Mouse (Mus musculus) cerebellum, adult (tissue): ENCODE measurements around the gene Nfe2l2.
A peak's percentile ranks its signal among the peaks of the same experiment; 100 is the strongest.

Source experiments
- ATAC-seq: cut with Nextera tagmentation; 2 replicates; pipeline ENCODE4 v1.9.2; 2017; ENCODE audit warnings: mild to moderate bottlenecking, moderate library complexity, mixed read lengths; ENCODE audit not compliant: insufficient number of reproducible peaks, low FRiP score, low TSS enrichment

Nfe2l2 gene

GRCm38 (mm10) chr2:75690656-75691055, 13.8 kb downstream of the Nfe2l2 start:
- ATAC-seq, result no peak

DNA sequence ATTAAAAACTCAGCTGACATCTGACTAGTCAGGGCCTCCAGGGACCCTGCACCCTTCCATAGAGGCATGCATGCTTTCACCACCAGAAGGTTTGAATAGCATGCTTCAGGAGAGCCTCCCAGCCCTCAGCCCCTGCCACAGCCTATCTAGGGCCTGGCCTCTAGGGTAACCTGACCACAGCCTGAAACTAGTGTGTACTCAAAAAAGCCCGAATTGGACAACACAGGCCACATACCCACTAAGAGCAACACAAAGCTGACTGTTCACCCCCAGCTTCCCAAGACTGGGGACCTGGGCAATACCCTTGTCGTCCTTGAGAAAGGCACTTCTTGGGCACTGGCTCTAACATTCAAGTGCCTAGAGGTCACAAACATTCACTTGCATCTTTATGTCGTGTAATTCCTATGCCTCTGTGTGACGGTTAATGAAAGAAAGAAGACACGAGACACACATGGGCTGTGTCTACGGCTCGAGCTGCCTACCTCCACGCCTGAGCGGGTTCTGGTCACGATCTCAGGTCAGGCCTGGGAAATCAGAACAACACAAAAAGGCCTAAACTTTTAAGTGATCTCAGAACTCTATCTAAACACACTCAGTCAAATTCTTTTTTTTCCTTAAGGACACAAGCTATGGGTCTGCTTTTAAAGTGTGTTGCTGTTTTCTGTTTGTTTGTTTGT, 14.8 kb downstream of the Nfe2l2 start:
- ATAC-seq, result no peak

DNA sequence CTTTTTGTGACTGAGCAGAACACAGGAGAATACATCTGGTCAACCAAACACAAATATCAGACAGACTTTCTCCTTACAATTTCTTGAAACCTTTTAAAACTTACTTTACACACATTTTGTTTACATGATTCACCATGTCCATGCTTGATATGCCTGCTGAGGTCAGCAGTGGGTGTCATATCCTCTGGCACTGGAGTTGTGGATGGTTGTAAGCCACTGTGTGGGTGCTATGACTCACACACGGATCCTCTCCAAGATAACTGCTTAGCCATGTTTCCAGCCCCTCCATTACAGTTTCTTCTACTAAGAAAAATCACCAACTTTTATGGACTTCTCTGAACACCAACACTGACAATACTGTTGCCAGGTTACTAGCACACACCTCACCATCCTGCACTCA, 15.5 kb downstream of the Nfe2l2 start:
- no peak for ATAC-seq

- no peak for ATAC-seq
These were observed 17.2 kb downstream of the Nfe2l2 start for GRCm38 (mm10) chr2:75687040-75687749.

- ATAC-seq, result no peak
These were observed 19.0 kb downstream of the Nfe2l2 start for GRCm38 (mm10) chr2:75685458-75685861.

- ATAC-seq, result no peak
These were observed 19.9 kb downstream of the Nfe2l2 start for GRCm38 (mm10) chr2:75684526-75684925.

DNA sequence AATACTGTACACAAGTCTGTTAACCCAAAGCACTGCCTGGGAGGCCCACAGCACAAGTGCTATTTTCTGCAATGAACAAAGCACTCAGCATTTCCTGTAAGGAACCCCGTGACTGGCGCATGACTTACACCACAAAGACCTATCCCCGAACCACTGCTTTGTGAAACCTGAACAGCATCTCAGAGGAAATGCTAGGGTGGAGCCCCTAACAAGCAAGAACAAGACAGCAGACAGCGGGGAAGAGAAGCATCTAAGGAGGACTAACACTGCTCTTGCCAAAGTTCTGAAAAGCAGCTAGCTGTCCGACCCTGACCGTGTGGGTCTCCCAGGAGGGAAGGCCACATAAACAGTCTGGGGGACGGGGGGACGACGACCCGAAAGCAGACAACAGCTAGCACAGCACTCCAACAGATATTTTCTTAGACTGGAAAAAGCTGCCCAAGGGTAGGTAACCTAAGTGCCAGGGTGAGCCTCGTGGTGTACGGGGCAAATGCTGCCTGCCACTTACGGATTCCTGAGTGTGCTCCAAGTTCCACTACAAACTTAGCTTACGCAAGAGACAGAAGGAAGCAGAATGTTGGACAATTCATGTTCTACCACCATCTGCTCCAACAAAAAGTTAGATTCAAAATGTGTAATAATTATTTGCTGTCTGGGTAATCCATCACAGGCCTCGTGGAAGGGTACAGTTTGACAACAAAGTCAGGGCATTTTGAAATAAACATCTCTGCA, 21.3 kb downstream of the Nfe2l2 start:
- ATAC-seq, result no peak

DNA sequence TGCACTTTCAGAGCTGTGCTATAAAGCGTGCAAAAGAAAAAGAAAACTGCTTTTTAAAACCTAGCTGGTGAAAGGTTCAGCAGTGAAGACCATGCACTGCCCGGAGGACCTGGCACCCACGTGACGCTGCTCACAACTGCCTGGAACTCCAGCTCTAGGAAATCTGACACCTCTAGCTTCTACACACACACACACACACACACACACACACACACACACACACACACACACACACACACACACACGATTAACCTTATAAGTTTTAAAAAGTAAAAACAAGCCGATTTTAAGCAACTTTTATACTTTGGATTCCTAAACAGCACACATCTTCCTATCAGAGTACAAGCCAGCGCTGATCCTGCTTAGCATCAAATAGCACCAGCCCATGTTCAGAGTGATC, 23.0 kb downstream of the Nfe2l2 start:
- ATAC-seq, result no peak

GRCm38 (mm10) chr2:75679947-75680346, 24.5 kb downstream of the Nfe2l2 start:
- no peak for ATAC-seq

DNA sequence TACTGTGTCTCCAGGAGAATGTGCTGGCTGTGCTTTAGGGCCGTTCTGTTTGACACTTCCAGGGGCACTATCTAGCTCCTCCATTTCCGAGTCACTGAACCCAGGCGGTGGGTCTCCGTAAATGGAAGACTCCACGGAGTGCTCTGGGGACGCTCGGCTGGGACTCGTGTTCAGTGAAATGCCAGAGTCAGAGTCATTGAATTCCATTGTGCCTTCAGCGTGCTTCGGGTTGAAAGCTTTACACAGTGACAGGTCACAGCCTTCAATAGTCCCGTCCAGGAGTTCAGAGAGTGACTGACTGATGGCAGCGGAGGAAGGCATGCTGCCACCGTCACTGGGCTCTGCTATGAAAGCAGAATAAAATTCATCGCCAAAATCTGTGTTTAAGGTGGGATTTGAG, 27.9 kb downstream of the Nfe2l2 start:
- ATAC-seq, result no peak

- ATAC-seq, result no peak
These were observed 31.9 kb downstream of the Nfe2l2 start for GRCm38 (mm10) chr2:75672561-75672960.

DNA sequence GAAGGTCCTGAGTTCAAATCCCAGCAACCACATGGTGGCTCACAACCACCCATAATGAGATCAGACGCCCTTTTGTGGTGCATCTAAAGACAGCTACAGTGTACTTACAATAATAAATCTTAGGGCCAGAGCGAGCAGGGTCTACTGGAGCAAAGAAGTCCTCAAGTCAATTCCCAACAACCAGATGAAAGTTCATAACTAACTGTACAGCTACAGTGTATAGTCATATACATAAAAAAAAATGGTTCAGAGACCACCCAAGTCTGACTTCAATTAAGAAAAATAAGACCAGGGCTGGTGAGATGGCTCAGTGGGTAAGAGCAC, 33.1 kb downstream of the Nfe2l2 start:
- ATAC-seq, result no peak

- ATAC-seq, result no peak
These were observed 33.8 kb downstream of the Nfe2l2 start for GRCm38 (mm10) chr2:75670446-75671336.

GRCm38 (mm10) chr2:75669491-75670445, 34.7 kb downstream of the Nfe2l2 start:
- no peak for ATAC-seq

GRCm38 (mm10) chr2:75661106-75661505, 43.3 kb downstream of the Nfe2l2 start:
- ATAC-seq, result no peak

GRCm38 (mm10) chr2:75660255-75660948, 44.0 kb downstream of the Nfe2l2 start:
- no peak for ATAC-seq

- ATAC-seq, result peak; percentile 74
These were observed 44.8 kb downstream of the Nfe2l2 start for GRCm38 (mm10) chr2:75659629-75659960.

DNA sequence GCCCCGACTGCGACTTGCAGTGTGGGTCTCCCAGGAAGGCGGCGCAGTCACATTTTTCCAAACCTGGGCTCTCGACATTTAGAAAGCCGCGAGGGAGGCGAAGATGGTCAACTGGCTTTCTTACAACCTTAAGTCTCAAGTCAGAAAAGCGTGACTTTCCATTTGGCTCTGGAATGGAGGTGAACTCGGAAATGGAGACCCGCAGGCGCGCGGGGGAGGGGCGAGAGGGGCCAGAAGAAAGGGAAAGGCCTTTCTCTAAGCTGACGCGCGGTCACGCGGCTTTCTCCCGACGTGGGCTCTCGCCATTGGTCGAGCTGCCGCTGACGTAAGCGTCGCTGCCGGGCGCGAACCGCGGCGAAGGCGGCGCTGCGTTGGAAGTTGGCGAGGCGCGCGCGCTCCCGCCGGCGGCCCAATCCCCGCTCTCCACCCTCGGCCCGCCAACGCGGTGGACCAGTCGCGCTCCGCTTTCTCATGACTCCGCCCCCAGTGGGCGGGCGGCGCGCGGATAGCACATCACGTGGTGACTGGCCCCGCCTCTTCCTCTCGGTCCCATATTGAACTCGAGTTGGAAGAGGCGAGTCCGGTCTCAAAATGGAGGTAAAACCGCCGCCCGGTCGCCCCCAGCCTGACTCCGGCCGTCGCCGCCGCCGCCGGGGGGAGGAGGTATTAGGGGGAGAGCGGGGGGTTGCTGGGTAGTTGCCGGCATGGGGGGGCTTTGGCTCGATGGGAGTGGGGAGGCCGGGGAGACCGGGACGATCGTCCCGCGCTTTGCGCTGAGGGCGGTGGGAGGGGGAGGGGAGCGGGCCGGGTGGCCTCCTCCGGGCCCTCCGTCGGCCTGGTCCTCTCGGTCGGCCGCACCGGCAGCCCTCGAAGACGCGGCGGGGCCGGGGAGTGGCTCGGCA, 45.5 kb downstream of the Nfe2l2 start, which contains the start of gene Hnrnpa3:
TSS of gene Hnrnpa3 (plus strand) at position 535 of the 902 bp plus-strand sequence.
- ATAC-seq, result peak; percentile 97
